Mouse (Mus musculus) layer of hippocampus, adult 9-10 months (tissue): ENCODE measurements at regions not wholly inside any gene's neighbourhood (a gene's known extent, or its start where the extent isn't known, plus 50 kb on each side); places are given as distances from the start of the nearest gene placed in this dataset.

ENCODE experiments used
- DNase-seq: peaks from one replicate; pipeline ENCODE4 v3.0.0; 2022; ENCODE audit warnings: low spot score

- no peak for DNase-seq
These were observed 418.6 kb downstream of the Med13l start for GRCm38 (mm10) chr5:118978921-118979630.

- DNase-seq, result no peak
These were observed 420.6 kb downstream of the Med13l start for GRCm38 (mm10) chr5:118981046-118981445.

- DNase-seq, result no peak
These were observed 423.8 kb downstream of the Med13l start for GRCm38 (mm10) chr5:118984251-118984650.

- no peak for DNase-seq
These were observed 424.4 kb downstream of the Med13l start for GRCm38 (mm10) chr5:118984797-118985408.

- DNase-seq, result no peak
These were observed 427.0 kb downstream of the Med13l start for GRCm38 (mm10) chr5:118987376-118988000.

GRCm38 (mm10) chr5:118999124-118999523 lies 438.6 kb downstream of the Med13l start:
- no peak for DNase-seq

- no peak for DNase-seq
These were observed 445.5 kb downstream of the Med13l start for GRCm38 (mm10) chr5:119005825-119006471.

- DNase-seq, result no peak
These were observed 449.6 kb downstream of the Med13l start for GRCm38 (mm10) chr5:119010048-119010447.

- no peak for DNase-seq
These were observed 454.7 kb downstream of the Med13l start for GRCm38 (mm10) chr5:119015181-119015580.

GRCm38 (mm10) chr5:119015606-119016255 lies 455.3 kb downstream of the Med13l start:
- no peak for DNase-seq

GRCm38 (mm10) chr5:119016420-119016819 lies 455.9 kb downstream of the Med13l start:
- DNase-seq, result no peak

- no peak for DNase-seq
These were observed 463.5 kb downstream of the Med13l start for GRCm38 (mm10) chr5:119023947-119024346.

- no peak for DNase-seq
These were observed 471.6 kb downstream of the Med13l start for GRCm38 (mm10) chr5:119032051-119032450.

- no peak for DNase-seq
These were observed 484.1 kb downstream of the Med13l start for GRCm38 (mm10) chr5:119044548-119044947.

GRCm38 (mm10) chr5:119047581-119047980 lies 487.1 kb downstream of the Med13l start:
- no peak for DNase-seq

GRCm38 (mm10) chr5:119052354-119052996 lies 492.0 kb downstream of the Med13l start:
- no peak for DNase-seq

GRCm38 (mm10) chr5:119053738-119054137 lies 493.3 kb downstream of the Med13l start:
- no peak for DNase-seq

GRCm38 (mm10) chr5:119054393-119054792 lies 493.9 kb downstream of the Med13l start:
- DNase-seq, result no peak

- no peak for DNase-seq
These were observed 495.0 kb downstream of the Med13l start for GRCm38 (mm10) chr5:119055430-119055829.

GRCm38 (mm10) chr5:119057813-119058212 lies 497.3 kb downstream of the Med13l start:
- no peak for DNase-seq

- DNase-seq, result no peak
These were observed 497.9 kb downstream of the Med13l start for GRCm38 (mm10) chr5:119058231-119058851.
